Mouse (Mus musculus): ENCODE measurements at regions not wholly inside any gene's neighbourhood (a gene's known extent, or its start where the extent isn't known, plus 50 kb on each side); places are given as distances from the start of the nearest gene placed in this dataset.

- TF ChIP-seq CTCF (IDR thresholded peaks at IDR 0.05; ENCODE audit: low read depth) (no peak), EP300 (IDR thresholded peaks at IDR 0.05; ENCODE audit: low read depth) (no peak)
Measured at GRCm38 (mm10) chr3:52924631-52925030, 92.4 kb downstream of the Cog6 start.

All from liver, postnatal 0 days (tissue).